Mouse (Mus musculus) testis, adult 2 months (tissue): ENCODE results near the gene Hist1h2ab. TPM values are rescaled to one million over a fixed set of nuclear protein-coding genes. Genes with fewer than 3 reads are reported as not detected.
A peak's percentile ranks its signal among the peaks of the same experiment; 100 is the strongest.

Experiments used
- H3K27ac ChIP-seq: fragments of 200-500 bp; 2 replicates; pipeline ENCODE4 v1.5.1; 2012; ENCODE audit warnings: low read depth, low read length; ENCODE audit not compliant: control insufficient read depth, insufficient read depth
- H3K27me3 ChIP-seq: fragments of 200-500 bp; 2 replicates; pipeline ENCODE4 v1.6.1; 2012; ENCODE audit warnings: mild to moderate bottlenecking, low read length, moderate library complexity; ENCODE audit not compliant: control insufficient read depth, insufficient read depth
- H3K36me3 ChIP-seq: fragments of 200-500 bp; 2 replicates; pipeline ENCODE4 v1.6.1; 2012; ENCODE audit warnings: mild to moderate bottlenecking, low read length; ENCODE audit not compliant: control insufficient read depth, insufficient read depth
- H3K4me1 ChIP-seq: fragments of 200-500 bp; 2 replicates; pipeline ENCODE4 v1.6.1; 2012; ENCODE audit warnings: low read length; ENCODE audit not compliant: control insufficient read depth, insufficient read depth
- H3K4me3 ChIP-seq: fragments of 200-500 bp; 2 replicates; pipeline ENCODE4 v1.5.1; 2012; ENCODE audit warnings: low read depth, mild to moderate bottlenecking, low read length, moderate library complexity, mixed read lengths; ENCODE audit not compliant: control insufficient read depth
- CTCF ChIP-seq: fragments of 200-500 bp; IDR thresholded peaks from 2 replicates; pipeline ENCODE4 v1.5.1; 2012; ENCODE audit warnings: low read depth, mild to moderate bottlenecking, inconsistent platforms, low read length, moderate library complexity; ENCODE audit not compliant: control insufficient read depth, insufficient read depth, insufficient replicate concordance
- POLR2A ChIP-seq: fragments of 200-500 bp; IDR thresholded peaks from 2 replicates; pipeline ENCODE4 v1.6.1; 2012; ENCODE audit warnings: low read depth, mild to moderate bottlenecking, inconsistent platforms, low read length, moderate library complexity; ENCODE audit not compliant: control insufficient read depth
- polyA plus RNA-seq: library from polyadenylated mRNA; depleted of rRNA; stranded (reverse); fragments of >200 nt; gene quantifications from 2 replicates; pipeline ENCODE4 v1.2.3, GENCODE M21; 2012

The Hist1h2ab gene
- polyA plus RNA-seq, 1 experiment, result 4.4 TPM

DNA sequence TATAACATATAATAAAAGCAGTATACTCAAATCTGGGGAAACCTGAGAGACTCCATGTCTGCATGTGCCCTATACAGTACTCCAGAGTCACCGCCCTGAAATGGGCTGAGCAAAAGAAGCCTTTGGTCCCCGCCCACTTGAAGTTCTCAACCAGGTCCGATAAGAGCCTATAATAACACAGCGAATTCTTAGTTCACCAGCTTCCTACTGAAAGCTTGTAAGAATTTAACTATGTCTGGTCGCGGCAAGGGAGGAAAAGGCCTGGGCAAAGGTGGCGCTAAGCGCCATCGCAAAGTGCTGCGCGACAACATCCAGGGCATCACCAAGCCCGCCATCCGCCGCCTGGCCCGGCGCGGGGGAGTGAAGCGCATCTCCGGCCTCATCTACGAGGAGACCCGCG lies 5.9 kb downstream of the Hist1h2ab start, which contains the start of gene Hist1h4b:
Gene Hist1h4b (plus strand): TSS at position 224 of the 400 bp plus-strand sequence.
- Histone ChIP-seq H3K4me3 (peak within 1 kb of the TSS; percentile 68), H3K27ac (peak within 1 kb of the TSS; percentile 81), H3K27me3 (no peaks in the 10 kb centered on the region), H3K4me1 (peaks cover 4% of the 10 kb centered on the region; the same call in 1 of the 2 replicates), H3K36me3 (no peaks in the 10 kb centered on the region)
- TF ChIP-seq CTCF, result no peak
- TF ChIP-seq POLR2A, result no peak; the same call in 1 of the 2 replicates

DNA sequence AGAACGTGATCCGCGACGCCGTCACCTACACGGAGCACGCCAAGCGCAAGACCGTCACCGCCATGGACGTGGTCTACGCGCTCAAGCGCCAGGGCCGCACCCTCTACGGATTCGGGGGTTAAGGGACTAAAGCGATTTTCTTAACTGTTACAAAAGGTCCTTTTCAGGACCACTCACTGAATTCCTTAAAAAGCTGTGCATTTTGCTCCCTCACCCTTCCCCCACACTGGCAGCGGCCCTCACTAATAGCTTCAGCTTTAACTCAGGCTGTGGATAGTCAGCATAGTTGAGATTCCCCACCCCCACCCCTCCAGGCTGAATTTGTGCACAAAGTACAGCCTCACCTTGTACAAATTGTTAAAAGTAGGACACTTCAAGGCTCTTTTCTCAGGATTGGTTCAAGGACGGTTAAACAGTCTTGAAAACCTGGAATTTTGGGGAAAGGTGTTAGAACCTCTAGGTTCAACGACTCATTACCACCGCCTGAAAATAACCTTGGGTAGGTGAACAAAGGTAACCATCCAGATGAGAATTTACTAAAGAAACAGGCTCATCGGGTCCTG lies 6.4 kb downstream of the Hist1h2ab start:
- Histone ChIP-seq H3K27me3 (no peaks in the 10 kb centered on the region), H3K36me3 (no peaks in the 10 kb centered on the region), H3K4me1 (peaks cover 4% of the 10 kb centered on the region; the same call in 1 of the 2 replicates), H3K27ac (peak overlapping the region; percentile 81), H3K4me3 (peak overlapping the region; percentile 68)
- TF ChIP-seq CTCF (no peak), POLR2A (no peak)

GRCm38 (mm10) chr13:23757921-23758320 lies 7.0 kb downstream of the Hist1h2ab start:
- Histone ChIP-seq H3K4me3 (no peak overlapping the region; the same call in 1 of the 2 replicates), H3K27ac (no peak overlapping the region), H3K27me3 (no peaks in the 10 kb centered on the region), H3K4me1 (peaks cover 2% of the 10 kb centered on the region; the same call in 1 of the 2 replicates), H3K36me3 (no peaks in the 10 kb centered on the region)
- TF ChIP-seq CTCF (no peak), POLR2A (no peak)

DNA sequence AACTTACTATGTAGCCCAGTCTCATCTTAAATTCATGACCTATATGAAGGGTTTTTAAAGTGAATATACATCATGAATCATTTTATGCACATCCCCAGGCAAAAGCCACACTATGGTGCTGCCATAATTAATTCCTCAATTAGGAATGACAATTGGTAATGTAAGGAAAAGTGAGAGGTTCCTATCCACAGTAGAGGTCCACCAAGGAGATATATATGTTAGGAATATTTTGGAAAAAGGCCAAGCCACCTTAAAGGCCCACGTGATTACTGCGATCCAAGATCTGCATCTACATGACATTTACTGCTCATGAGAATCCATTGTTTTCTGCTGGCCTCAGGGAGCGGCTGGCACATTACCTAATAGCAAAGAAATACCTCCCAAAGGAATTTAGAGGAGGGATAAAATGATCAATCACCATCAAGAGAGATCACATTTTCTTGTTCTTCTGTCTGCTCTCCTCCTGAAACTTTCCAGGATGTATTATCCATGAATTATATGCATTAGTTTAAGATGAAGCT lies 8.4 kb downstream of the Hist1h2ab start:
- no peak overlapping the region for H3K27ac ChIP-seq
- TF ChIP-seq CTCF, result no peak
- TF ChIP-seq POLR2A, result no peak
- H3K4me1 ChIP-seq, result peaks cover 6% of the 10 kb centered on the region
- H3K36me3 ChIP-seq, result no peaks in the 10 kb centered on the region
- no peaks in the 10 kb centered on the region for H3K27me3 ChIP-seq
- peak overlapping the region; percentile 50; the same call in 1 of the 2 replicates for H3K4me3 ChIP-seq

GRCm38 (mm10) chr13:23759916-23760239 lies 9.0 kb downstream of the Hist1h2ab start:
- Histone ChIP-seq H3K27me3 (no peaks in the 10 kb centered on the region), H3K4me3 (peak overlapping the region; percentile 85; the same call in 1 of the 2 replicates), H3K27ac (peak overlapping the region; percentile 91), H3K4me1 (peaks cover 8% of the 10 kb centered on the region), H3K36me3 (no peaks in the 10 kb centered on the region)
- TF ChIP-seq POLR2A (no peak), CTCF (no peak)

DNA sequence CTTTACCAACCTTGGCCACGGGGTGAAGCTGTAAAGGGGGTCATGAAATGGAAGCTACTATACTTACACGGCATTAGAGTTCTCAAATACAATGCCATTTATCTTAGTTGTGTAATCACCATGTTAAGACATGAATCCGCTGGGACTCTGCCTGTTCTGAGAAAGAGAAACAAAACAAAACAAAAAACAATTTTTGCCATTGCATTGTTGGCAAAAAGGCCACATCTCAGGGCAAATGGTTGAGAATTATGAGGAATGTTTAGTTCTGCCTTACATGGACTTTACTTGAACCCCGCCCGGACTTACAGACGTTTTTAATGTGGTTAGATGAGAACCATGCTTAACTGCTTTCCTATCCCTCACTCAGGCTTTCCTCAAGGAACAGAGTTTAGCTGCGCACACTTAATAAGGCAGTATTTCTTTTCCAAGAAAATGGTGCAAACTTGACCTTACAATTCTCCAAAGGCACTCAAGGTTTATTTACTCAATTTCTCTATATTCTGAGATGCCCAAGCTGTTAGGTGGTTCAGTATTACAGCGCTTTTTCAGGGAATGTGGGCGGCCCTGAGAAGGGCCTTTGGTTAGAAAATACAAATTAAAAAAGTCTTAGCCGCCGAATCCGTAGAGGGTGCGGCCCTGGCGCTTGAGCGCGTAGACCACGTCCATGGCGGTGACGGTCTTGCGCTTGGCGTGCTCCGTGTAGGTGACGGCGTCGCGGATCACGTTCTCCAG lies 9.5 kb downstream of the Hist1h2ab start:
- peaks cover 11% of the 10 kb centered on the region for H3K4me1 ChIP-seq
- H3K27ac ChIP-seq, result peak overlapping the region; percentile 91
- TF ChIP-seq CTCF, result no peak
- TF ChIP-seq POLR2A, result no peak
- no peaks in the 10 kb centered on the region for H3K36me3 ChIP-seq
- peak overlapping the region; percentile 85 for H3K4me3 ChIP-seq
- H3K27me3 ChIP-seq, result no peaks in the 10 kb centered on the region
